Mouse (Mus musculus): Measurements from ENCODE around the gene Mul1.

Gene Mul1

GRCm38 (mm10) chr4:138462971-138463831, 28.7 kb downstream of the Mul1 start:
- DNase-seq, result peak; percentile 30

- peak; percentile 73 for DNase-seq
Observed at GRCm38 (mm10) chr4:138463832-138464487, 29.5 kb downstream of the Mul1 start.

- DNase-seq, result peak; percentile 45
Observed at GRCm38 (mm10) chr4:138464667-138465353, 30.3 kb downstream of the Mul1 start.

GRCm38 (mm10) chr4:138465446-138465845, 31.0 kb downstream of the Mul1 start:
- no peak for DNase-seq

GRCm38 (mm10) chr4:138466690-138467089, 32.2 kb downstream of the Mul1 start:
- DNase-seq, result no peak

GRCm38 (mm10) chr4:138467451-138467850, 33.0 kb downstream of the Mul1 start:
- DNase-seq, result no peak

- no peak for DNase-seq
Observed at GRCm38 (mm10) chr4:138469080-138469479, 34.6 kb downstream of the Mul1 start.

GRCm38 (mm10) chr4:138471241-138471640, 36.8 kb downstream of the Mul1 start:
- DNase-seq, result no peak

- no peak for DNase-seq
Observed at GRCm38 (mm10) chr4:138479595-138479994, 45.1 kb downstream of the Mul1 start.

GRCm38 (mm10) chr4:138480962-138481361, 46.5 kb downstream of the Mul1 start:
- no peak for DNase-seq

GRCm38 (mm10) chr4:138482721-138483120, 48.2 kb downstream of the Mul1 start:
- DNase-seq, result no peak

GRCm38 (mm10) chr4:138488241-138488640, 53.8 kb downstream of the Mul1 start:
- peak; percentile 21 for DNase-seq

GRCm38 (mm10) chr4:138491088-138491487, 56.6 kb downstream of the Mul1 start:
- no peak for DNase-seq

All from cerebellum, adult 9-11 months (tissue).